Mouse (Mus musculus) G1E-ER4 (cell line): ENCODE measurements around the gene Rpl7l1. TPM values are rescaled to one million over a fixed set of nuclear protein-coding genes. Genes with fewer than 3 reads are reported as not detected.

ENCODE experiments used
- GATA1 ChIP-seq: IDR thresholded peaks from one replicate; pipeline ENCODE4 v1.8.0; 2012; ENCODE audit warnings: low read length, inconsistent platforms
- polyA plus RNA-seq: library from polyadenylated mRNA; stranded (reverse); fragments of >175 nt; gene quantifications from 2 replicates; pipeline ENCODE4 v1.2.3, GENCODE M21; 2012

Gene Rpl7l1
- polyA plus RNA-seq, 1 experiment = 6.3 TPM

DNA sequence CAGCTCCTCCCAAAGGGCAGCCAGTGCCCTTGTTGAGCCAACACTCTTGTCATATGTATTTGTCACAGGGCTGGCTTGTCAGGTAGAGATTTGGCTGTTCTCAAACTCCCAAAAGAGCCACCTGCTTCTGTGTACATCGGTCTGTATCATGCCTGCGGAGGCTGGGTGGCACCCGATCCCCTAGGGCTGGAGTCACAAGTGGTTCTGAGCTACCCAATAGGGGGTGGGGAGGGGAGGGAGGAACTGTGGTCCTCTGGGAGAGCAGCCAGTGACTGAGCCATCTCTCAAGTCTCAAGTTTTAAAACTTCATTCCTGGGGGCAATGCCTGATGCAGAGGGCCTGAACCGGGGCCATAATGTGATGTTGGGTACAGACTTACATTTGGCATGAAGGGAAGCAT, 14.3 kb upstream of the Rpl7l1 start:
- no peak for TF ChIP-seq GATA1

DNA sequence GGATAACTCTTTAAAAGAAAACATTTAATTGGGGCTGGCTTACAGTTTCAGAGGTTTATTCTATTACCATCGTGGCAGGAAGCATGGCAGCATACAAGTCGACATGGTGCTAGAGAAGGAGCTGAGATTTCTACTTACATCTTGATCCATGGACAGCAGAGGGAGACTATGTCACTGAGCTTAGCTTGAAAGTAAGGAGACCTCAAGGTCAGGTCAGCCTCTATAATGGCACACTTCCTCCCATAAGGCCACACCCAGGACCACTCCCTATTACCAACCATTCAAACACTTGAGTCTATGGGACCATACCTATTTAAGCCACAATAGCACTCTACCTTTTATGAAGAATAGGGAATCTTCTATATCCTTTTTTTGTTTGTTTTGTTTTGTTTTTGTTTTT, 10.5 kb upstream of the Rpl7l1 start:
- TF ChIP-seq GATA1 = no peak

DNA sequence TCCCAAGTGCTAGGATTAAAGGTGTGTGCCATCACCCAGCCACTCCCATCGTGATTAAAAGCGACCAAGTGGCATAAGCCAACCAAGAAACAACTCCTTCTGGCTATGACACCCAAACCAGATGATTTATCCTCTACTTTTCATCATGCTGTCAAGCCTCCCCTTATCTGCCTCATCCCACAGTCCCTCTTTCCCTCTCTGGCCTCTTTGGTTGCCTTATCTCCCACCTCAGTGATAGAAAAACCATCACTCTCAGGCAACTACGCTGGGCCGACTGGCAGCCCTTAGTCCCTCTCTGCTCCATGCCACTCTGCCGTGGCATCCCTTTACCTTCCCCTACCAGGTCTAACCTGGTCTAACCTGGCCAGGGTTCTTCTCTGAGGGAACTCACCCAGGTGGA, 4.5 kb upstream of the Rpl7l1 start:
- peak; percentile 47 for TF ChIP-seq GATA1

DNA sequence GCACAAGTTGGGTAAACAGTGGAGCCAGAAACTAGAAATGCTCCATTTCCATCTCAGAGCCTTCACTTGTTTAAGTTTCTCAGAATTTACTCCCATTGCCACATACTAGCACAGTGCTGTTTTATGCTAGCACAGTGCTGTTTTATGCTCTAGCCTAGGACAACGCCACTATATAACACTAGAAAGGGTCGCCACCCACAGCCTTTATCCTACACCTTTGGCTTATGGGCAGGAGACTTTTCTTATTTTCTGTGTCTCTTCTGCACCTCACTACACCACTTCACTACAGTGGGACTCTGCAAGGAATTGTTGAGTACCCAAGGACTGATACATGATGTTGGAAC, 722 bp upstream of the Rpl7l1 start:
- no peak for TF ChIP-seq GATA1

DNA sequence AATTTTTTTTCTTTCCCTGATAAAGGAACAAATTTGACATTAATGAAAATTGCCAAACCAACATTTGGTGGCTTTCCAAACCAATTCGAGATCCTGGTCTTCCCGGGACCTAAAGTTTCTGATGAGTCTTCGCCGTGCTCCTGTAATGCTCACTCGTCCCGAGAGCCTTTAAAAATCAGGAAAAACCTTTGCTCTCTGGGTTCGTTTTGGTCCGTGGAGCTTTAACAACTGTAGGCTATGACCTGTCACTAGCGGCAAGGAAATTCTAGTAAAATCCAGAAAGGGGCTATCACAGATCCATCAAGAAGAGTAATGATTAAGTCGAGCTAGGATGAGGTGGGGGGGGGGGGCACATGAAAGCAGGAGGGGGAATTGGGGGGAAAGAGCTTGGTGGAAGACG, 596 bp downstream of the Rpl7l1 start:
- no peak for TF ChIP-seq GATA1

DNA sequence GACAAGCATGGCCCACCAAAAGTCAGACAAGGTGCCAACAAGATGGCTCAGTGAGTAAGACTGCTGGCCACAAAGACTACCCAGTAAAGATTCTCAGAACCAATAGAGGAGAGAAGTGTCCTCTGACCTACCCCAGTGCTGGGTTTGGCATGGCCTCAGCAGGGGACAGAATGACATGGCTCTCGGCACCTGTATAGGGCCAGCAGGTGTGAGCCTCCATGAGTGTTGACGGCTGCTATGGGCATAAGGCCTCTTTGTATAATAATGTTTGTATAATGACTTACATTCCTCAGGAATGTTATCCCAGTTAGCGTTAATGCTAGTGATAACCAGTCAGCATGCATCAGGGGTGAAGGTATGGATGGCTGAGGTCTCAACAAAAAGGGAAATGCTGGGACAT, 6.4 kb downstream of the Rpl7l1 start:
- TF ChIP-seq GATA1 = no peak

DNA sequence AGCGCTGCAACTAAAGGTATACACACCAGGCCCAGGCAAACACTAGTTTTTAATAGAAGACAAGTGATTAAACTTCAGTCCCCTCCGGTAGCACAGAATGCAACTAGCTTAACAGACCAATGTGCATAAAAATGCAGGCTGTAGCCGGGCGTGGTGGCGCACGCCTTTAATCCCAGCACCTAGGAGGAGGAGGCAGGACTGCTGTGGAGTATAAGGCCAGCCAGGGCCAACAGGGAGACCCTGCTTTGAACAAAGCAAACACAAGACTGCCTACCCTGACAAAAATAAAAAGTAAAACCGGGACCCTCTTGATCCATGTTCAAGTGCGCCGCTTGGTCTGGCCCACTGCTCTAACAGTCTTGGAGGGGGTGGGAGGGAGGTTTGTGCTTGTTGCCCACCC, 7.4 kb downstream of the Rpl7l1 start:
- no peak for TF ChIP-seq GATA1

DNA sequence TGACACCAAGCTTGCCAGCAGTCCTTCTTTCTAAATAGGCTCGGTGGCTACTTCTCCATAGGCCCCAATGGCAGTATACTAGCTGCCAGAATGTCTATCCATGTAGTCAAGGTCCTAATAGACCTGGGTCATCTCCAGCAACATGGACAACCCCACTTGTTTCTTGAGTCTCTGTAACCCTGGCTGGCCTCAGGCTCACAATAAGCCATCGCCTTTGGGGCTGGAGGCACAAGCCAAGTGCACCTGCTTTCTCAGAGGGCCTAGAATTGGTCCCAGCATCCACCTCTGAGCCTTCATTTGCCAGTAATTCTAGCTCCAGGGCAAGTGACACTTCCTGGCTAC, 8.4 kb downstream of the Rpl7l1 start:
- TF ChIP-seq GATA1 = no peak

DNA sequence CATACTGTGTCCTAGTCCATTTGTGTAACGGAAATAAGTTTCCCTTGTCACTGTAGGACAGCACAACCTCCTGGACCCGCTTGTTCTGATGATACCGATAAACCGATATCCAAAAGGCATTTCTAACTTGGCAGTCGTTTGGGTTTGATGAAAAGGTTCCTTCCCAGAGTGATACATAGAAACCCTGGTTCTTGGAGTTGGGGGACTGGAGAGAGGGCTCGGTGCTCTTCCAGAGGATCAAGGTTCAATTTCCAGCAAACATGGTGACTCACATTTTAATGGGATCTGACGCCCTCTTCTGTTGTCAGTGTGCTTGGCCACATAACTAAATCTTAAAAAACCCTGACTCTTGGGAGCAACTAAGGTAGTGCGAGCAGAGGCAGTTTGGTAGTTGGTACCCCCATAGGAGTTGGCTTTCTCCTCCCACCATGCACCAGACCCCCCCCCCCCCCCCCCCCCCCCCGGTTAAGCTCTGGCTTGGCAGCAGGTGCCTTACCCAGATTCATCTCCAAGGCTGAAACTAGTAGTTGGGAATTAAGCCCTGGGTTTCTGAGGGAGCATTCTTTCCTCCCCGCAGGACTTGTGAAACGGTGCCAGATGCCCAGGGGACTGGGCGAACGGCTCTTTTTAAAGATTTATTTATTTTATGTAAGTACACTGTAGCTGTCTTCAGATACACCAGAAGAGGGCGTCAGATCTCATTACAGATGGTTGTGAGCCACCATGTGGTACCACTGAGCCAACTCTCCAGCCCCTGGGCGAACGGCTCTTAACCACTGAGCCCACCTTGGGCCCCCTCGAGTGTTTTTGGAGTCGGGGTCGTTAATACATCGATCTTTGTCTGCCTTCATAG, 9.0 kb downstream of the Rpl7l1 start:
- no peak for TF ChIP-seq GATA1

DNA sequence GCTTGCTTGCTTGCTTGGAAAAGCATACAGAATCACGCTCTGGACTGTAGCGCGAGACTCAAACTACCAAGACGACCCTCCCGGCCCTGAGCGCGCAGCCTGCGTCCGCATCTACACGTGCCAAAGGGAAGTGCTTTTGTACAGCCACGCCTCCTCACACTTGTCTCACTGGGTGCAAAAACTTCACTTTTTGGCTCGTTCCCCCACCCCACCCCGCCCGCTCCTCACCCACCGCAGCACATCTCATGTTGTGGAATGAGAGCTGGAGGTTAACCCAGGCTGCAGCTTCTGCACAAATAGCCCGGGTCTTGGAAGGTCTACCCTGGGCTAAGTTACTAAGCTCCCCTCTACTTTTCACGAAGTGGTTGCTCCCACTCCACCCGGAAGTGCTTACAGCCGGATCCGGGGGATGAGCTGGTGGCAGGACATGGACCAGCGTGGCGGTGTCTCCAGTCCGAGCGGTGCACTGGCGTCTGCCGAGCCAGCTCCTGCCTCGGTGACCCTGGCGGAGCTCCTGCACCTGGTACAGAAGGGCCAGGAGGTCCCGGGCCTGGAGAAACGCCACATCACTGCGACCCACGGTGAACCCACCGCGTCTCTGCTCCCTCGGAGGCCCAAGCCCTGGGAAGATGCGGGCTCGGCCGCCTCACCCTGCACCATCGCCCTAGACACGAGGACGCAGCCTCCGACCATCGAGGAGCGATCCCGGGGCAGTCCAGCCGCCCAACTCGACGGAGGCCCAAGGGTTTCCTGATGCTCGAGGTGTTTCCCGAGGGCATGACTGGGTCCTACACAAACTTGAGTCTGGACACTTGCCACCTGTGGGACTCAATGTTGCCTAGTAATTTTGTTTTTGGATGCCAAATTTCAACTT, 9.8 kb downstream of the Rpl7l1 start, which contains the start of gene 2310039H08Rik:
Gene 2310039H08Rik (plus strand): TSS at position 232 of the 874 bp plus-strand sequence.
- TF ChIP-seq GATA1 = no peak

DNA sequence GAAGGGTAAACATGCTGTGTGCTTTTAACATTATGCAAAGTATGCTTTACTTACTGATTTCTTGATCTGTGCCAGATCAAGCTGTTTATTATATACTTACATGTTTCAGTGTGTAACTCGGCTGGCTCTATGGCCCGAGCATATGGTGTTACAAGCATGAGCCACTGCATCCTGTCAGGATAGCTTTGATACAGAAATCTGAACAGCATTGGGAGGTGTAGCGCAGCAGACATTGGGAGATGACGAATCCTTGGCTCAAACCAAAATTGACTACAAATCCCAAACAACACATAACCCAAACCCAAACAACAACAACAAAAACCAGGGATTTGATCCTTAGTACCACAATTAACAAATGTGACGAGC, 10.5 kb downstream of the Rpl7l1 start:
- TF ChIP-seq GATA1 = no peak

DNA sequence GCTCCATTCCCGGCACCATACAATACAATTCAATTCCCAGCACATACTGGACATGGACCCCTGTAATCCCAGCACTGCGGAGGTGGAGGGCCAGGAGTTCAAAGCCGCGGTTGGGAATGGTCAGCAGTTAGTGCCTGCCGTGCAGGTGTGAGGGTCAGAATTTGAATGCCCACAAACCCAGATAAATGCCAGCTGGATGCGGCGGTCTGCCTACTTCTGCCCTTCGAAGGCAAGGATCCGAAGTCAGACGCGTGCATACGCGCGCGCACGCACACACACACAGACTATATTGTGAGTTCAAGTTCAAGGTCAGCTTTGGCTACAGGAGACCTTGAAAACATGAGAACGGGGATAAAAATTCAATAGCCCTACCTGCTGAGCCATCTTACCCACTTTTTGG, 10.9 kb downstream of the Rpl7l1 start:
- TF ChIP-seq GATA1 = no peak

DNA sequence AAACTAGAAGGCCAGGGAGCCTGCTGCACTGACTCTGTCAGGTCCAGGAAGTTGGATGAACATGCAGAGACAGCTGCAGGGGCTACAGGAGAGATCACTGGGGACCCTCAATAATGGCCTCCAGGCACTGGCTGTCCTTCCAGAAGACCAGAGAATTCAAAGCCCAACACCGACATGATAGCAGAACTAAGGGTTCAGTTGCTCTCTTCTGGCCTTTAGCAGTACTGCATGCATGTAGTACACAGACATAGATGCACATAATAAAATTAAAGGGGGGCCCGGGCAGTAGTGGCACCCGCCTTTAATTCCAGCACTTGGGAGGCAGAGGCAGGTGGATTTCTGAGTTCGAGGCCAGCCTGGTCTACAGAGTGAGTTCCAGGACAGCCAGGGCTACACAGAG, 11.4 kb downstream of the Rpl7l1 start:
- TF ChIP-seq GATA1 = no peak

DNA sequence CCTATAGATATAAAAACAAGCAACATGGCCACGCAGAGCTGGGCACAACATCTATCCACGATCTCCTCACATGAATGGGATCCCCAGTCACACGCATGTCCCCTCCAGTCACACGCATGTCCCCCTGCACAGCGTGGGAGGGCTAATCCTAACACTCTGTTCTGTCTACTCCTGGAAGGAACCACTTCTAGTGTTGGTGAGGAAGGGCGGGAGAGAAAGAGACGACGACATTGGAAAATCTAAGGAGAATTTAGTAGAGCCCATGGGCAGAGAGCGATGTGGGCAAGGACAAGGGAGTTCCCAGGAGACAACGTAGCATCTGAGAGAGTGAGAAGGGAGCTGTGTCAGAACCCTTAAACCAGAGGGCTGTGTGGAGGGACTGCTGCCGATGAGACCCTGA, 11.9 kb downstream of the Rpl7l1 start:
- TF ChIP-seq GATA1 = no peak

DNA sequence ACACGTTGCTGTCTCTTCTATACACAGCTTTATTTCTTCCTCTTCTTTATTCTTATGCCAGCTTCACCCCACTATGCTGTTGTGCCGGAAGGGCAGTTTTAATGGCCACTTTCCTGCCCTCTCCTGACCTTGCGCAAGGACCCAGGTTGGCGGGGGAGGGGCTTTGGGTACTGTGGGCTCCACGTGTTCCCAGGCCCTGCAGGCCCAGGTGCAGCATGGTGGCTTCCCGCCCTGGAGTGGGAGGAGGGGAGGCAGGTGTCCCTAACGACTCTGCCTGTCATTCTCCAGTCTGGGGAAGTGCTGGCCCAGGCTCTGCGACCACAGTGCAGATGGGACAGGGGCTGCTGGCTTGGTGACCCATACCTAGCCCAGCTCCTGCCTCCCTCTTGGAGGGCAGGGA, 14.6 kb downstream of the Rpl7l1 start:
- TF ChIP-seq GATA1 = no peak

DNA sequence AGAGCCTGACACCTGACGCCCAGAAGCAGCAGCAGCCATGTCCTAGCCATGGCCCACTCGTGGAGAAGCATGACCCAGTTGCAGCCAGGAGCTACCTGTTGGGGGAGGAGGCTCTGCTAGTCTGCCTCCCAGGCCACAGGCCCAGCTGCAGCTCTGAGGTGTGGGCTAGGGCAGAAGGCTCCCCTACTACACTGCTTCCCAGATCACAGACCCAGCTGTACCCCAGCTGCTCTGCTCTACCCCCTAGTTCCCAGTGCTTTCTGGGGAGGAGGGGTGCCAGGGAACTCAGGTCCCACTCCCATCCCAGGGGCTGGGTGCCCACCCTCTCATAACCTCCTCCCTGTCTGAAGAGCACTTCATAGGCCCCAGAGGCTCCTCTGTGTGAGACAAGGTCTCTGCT, 18.9 kb downstream of the Rpl7l1 start, which contains the start of gene Ptcra:
Gene Ptcra (minus strand): TSS at position 169 of the 400 bp plus-strand sequence.
- TF ChIP-seq GATA1 = no peak

DNA sequence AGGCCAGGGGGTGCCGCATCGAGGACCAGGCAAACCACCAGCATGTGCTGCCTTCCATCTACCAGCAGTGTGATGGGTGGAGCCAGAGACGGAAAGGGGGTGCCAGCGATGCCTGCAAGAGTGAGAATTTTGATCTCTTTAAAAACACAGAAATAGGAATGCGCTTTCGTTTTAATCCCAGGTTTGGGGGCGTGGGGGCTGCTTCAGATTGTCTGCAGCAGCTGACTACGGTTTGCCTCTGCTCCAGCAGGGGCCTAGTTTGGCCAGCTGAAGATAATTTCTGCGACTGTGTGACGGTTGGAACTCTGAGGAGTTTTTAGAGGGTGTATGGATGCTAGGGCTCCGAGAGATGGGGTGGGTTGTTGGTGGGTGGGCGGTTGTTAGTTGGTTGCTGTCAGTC, 23.7 kb downstream of the Rpl7l1 start:
- no peak for TF ChIP-seq GATA1
